Mouse (Mus musculus) megakaryocyte, embryonic 14.5 days (primary cell): ENCODE measurements around the gene Sema4d.

Experiments
- FLI1 ChIP-seq: IDR thresholded peaks from 2 replicates; pipeline ENCODE4 v1.6.1; 2012; ENCODE audit warnings: low read length, inconsistent platforms, mixed read lengths
- GATA1 ChIP-seq: IDR thresholded peaks from 3 replicates; pipeline ENCODE4 v1.6.1; 2012; ENCODE audit warnings: mixed read lengths, low read length, inconsistent platforms, borderline replicate concordance

GRCm38 (mm10) chr13:51787858-51788257 is 5.7 kb downstream of the Sema4d start:
- TF ChIP-seq GATA1: no peak
- TF ChIP-seq FLI1: no peak
